Mouse (Mus musculus): ENCODE data around the gene Leap2. TPM values are rescaled to one million over a fixed set of nuclear protein-coding genes. Genes with fewer than 3 reads are reported as not detected.
"Not testable (repeated sequence)": the region's sequence is repeated elsewhere in the genome, so short reads cannot be mapped to it uniquely, and the experiment has no call there.

Gene Leap2
- polyA plus RNA-seq, 1 experiment from 2014 or later: 0.34 TPM

GRCm38 (mm10) chr11:53429182-53429581 lies 6.2 kb upstream of the Leap2 start:
- peak overlapping the region; percentile 85 for H3K4me2 ChIP-seq (replicated peaks; ENCODE audit: low read depth, low read length)
- ATAC-seq (ENCODE audit: low FRiP score, low TSS enrichment): no peak
- H3K4me3 ChIP-seq (ENCODE audit: low read length): peak overlapping the region; percentile 92; the same call in 1 of the 2 replicates
- peaks cover 8% of the 10 kb centered on the region for H3K4me1 ChIP-seq (ENCODE audit: insufficient read depth, low read length)
- H3K9ac ChIP-seq (replicated peaks; ENCODE audit: low read length): peak overlapping the region; percentile 88; the same call in 1 of the 2 replicates
- H3K36me3 ChIP-seq (ENCODE audit: insufficient read depth, low read length): peaks cover 8% of the 10 kb centered on the region; the same call in 1 of the 2 replicates
- H3K27me3 ChIP-seq (ENCODE audit: insufficient read depth, low read length): no peaks in the 10 kb centered on the region
- no peaks in the 10 kb centered on the region for H3K9me3 ChIP-seq (ENCODE audit: low read length)
- no peak overlapping the region for H3K27ac ChIP-seq (ENCODE audit: low read length)

- ATAC-seq (ENCODE audit: low FRiP score, low TSS enrichment): no peak
- peaks cover 8% of the 10 kb centered on the region for H3K4me1 ChIP-seq (ENCODE audit: insufficient read depth, low read length)
- WGBS: 96% methylated on average over 5 of the region's 5 CpGs
Observed at GRCm38 (mm10) chr11:53428716-53429057, 5.7 kb upstream of the Leap2 start.

GRCm38 (mm10) chr11:53427993-53428715 lies 5.2 kb upstream of the Leap2 start:
- H3K36me3 ChIP-seq (ENCODE audit: insufficient read depth, low read length): peaks cover 8% of the 10 kb centered on the region; the same call in 1 of the 2 replicates
- H3K9ac ChIP-seq (replicated peaks; ENCODE audit: low read length): no peak overlapping the region
- H3K4me3 ChIP-seq (ENCODE audit: low read length): no peak overlapping the region
- WGBS: 90% methylated on average over 3 of the region's 3 CpGs
- ATAC-seq (ENCODE audit: low FRiP score, low TSS enrichment): no peak
- no peak overlapping the region for H3K4me2 ChIP-seq (replicated peaks; ENCODE audit: low read depth, low read length)
- H3K9me3 ChIP-seq (ENCODE audit: low read length): no peaks in the 10 kb centered on the region
- peaks cover 8% of the 10 kb centered on the region for H3K4me1 ChIP-seq (ENCODE audit: insufficient read depth, low read length)
- H3K27ac ChIP-seq (ENCODE audit: low read length): no peak overlapping the region
- no peaks in the 10 kb centered on the region for H3K27me3 ChIP-seq (ENCODE audit: insufficient read depth, low read length)

More at GRCm38 (mm10) chr11:53428716-53429057, 5.7 kb upstream of the Leap2 start:
- Histone ChIP-seq H3K27me3 (ENCODE audit: insufficient read depth, low read length) (no peaks in the 10 kb centered on the region), H3K36me3 (ENCODE audit: insufficient read depth, low read length) (peaks cover 8% of the 10 kb centered on the region; the same call in 1 of the 2 replicates), H3K4me2 (replicated peaks; ENCODE audit: low read depth, low read length) (no peak overlapping the region), H3K9me3 (ENCODE audit: low read length) (no peaks in the 10 kb centered on the region), H3K9ac (replicated peaks; ENCODE audit: low read length) (no peak overlapping the region), H3K4me3 (ENCODE audit: low read length) (no peak overlapping the region), H3K27ac (ENCODE audit: low read length) (no peak overlapping the region)

GRCm38 (mm10) chr11:53426914-53427313 lies 3.9 kb upstream of the Leap2 start:
- 83% methylated on average over 3 of the region's 3 CpGs for WGBS
- H3K4me2 ChIP-seq (replicated peaks; ENCODE audit: low read depth, low read length); H3K27ac ChIP-seq (ENCODE audit: low read length); H3K9ac ChIP-seq (replicated peaks; ENCODE audit: low read length); H3K36me3 ChIP-seq (ENCODE audit: insufficient read depth, low read length); H3K9me3 ChIP-seq (ENCODE audit: low read length); H3K4me3 ChIP-seq (ENCODE audit: low read length); H3K4me1 ChIP-seq (ENCODE audit: insufficient read depth, low read length); H3K27me3 ChIP-seq (ENCODE audit: insufficient read depth, low read length); ATAC-seq (ENCODE audit: low FRiP score, low TSS enrichment): not testable (repeated sequence)

GRCm38 (mm10) chr11:53425711-53426255 lies 2.8 kb upstream of the Leap2 start:
- Histone ChIP-seq H3K9me3 (ENCODE audit: low read length) (no peaks in the 10 kb centered on the region), H3K27ac (ENCODE audit: low read length) (no peak overlapping the region), H3K4me1 (ENCODE audit: insufficient read depth, low read length) (peaks cover 8% of the 10 kb centered on the region), H3K9ac (replicated peaks; ENCODE audit: low read length) (no peak overlapping the region), H3K4me3 (ENCODE audit: low read length) (no peak overlapping the region), H3K36me3 (ENCODE audit: insufficient read depth, low read length) (peaks cover 8% of the 10 kb centered on the region; the same call in 1 of the 2 replicates), H3K27me3 (ENCODE audit: insufficient read depth, low read length) (no peaks in the 10 kb centered on the region), H3K4me2 (replicated peaks; ENCODE audit: low read depth, low read length) (no peak overlapping the region)
- WGBS: 82% methylated on average over 6 of the region's 6 CpGs
- ATAC-seq (ENCODE audit: low FRiP score, low TSS enrichment): no peak

- peaks cover 8% of the 10 kb centered on the region for H3K4me1 ChIP-seq (ENCODE audit: insufficient read depth, low read length)
- H3K27me3 ChIP-seq (ENCODE audit: insufficient read depth, low read length): no peaks in the 10 kb centered on the region
- peaks cover 8% of the 10 kb centered on the region; the same call in 1 of the 2 replicates for H3K36me3 ChIP-seq (ENCODE audit: insufficient read depth, low read length)
- H3K27ac ChIP-seq (ENCODE audit: low read length): no peak overlapping the region
- ATAC-seq (ENCODE audit: low FRiP score, low TSS enrichment): no peak
- WGBS: 57% methylated on average over 3 of the region's 3 CpGs
- H3K9ac ChIP-seq (replicated peaks; ENCODE audit: low read length): no peak overlapping the region
- no peak overlapping the region for H3K4me3 ChIP-seq (ENCODE audit: low read length)
- no peaks in the 10 kb centered on the region for H3K9me3 ChIP-seq (ENCODE audit: low read length)
- H3K4me2 ChIP-seq (replicated peaks; ENCODE audit: low read depth, low read length): no peak overlapping the region
Observed at GRCm38 (mm10) chr11:53425251-53425650, 2.3 kb upstream of the Leap2 start.

- H3K4me1 ChIP-seq (ENCODE audit: insufficient read depth, low read length): peaks cover 7% of the 10 kb centered on the region
- no peak for ATAC-seq (ENCODE audit: low FRiP score, low TSS enrichment)
- H3K9ac ChIP-seq (replicated peaks; ENCODE audit: low read length): no peak overlapping the region
- WGBS: 67% methylated on average over 2 of the region's 2 CpGs
- no peak overlapping the region for H3K4me3 ChIP-seq (ENCODE audit: low read length)
- peaks cover 11% of the 10 kb centered on the region; the same call in 1 of the 2 replicates for H3K36me3 ChIP-seq (ENCODE audit: insufficient read depth, low read length)
- H3K27ac ChIP-seq (ENCODE audit: low read length): no peak overlapping the region
- H3K4me2 ChIP-seq (replicated peaks; ENCODE audit: low read depth, low read length): no peak overlapping the region
- H3K27me3 ChIP-seq (ENCODE audit: insufficient read depth, low read length): no peaks in the 10 kb centered on the region
- H3K9me3 ChIP-seq (ENCODE audit: low read length): no peaks in the 10 kb centered on the region
Observed at GRCm38 (mm10) chr11:53424826-53425225, 1.9 kb upstream of the Leap2 start.

- Histone ChIP-seq H3K9me3 (ENCODE audit: low read length) (no peaks in the 10 kb centered on the region), H3K9ac (replicated peaks; ENCODE audit: low read length) (no peak overlapping the region), H3K27ac (ENCODE audit: low read length) (no peak overlapping the region), H3K4me2 (replicated peaks; ENCODE audit: low read depth, low read length) (no peak overlapping the region), H3K4me3 (ENCODE audit: low read length) (no peak overlapping the region), H3K27me3 (ENCODE audit: insufficient read depth, low read length) (no peaks in the 10 kb centered on the region), H3K36me3 (ENCODE audit: insufficient read depth, low read length) (peaks cover 48% of the 10 kb centered on the region), H3K4me1 (ENCODE audit: insufficient read depth, low read length) (no peaks in the 10 kb centered on the region)
- ATAC-seq (ENCODE audit: low FRiP score, low TSS enrichment): no peak
Observed at GRCm38 (mm10) chr11:53418048-53418447, 4.9 kb downstream of the Leap2 start.

- Histone ChIP-seq H3K4me3 (ENCODE audit: low read length) (no peak overlapping the region), H3K27me3 (ENCODE audit: insufficient read depth, low read length) (no peaks in the 10 kb centered on the region), H3K4me2 (replicated peaks; ENCODE audit: low read depth, low read length) (no peak overlapping the region), H3K36me3 (ENCODE audit: insufficient read depth, low read length) (peaks cover 66% of the 10 kb centered on the region), H3K27ac (ENCODE audit: low read length) (no peak overlapping the region), H3K9ac (replicated peaks; ENCODE audit: low read length) (no peak overlapping the region), H3K4me1 (ENCODE audit: insufficient read depth, low read length) (no peaks in the 10 kb centered on the region), H3K9me3 (ENCODE audit: low read length) (no peaks in the 10 kb centered on the region)
- no peak for ATAC-seq (ENCODE audit: low FRiP score, low TSS enrichment)
- WGBS: 96% methylated on average over 4 of the region's 4 CpGs
Observed at GRCm38 (mm10) chr11:53413871-53414270, 9.1 kb downstream of the Leap2 start.

- Histone ChIP-seq H3K9ac (replicated peaks; ENCODE audit: low read length) (no peak overlapping the region), H3K4me1 (ENCODE audit: insufficient read depth, low read length) (no peaks in the 10 kb centered on the region), H3K27ac (ENCODE audit: low read length) (no peak overlapping the region), H3K36me3 (ENCODE audit: insufficient read depth, low read length) (peaks cover 66% of the 10 kb centered on the region), H3K4me3 (ENCODE audit: low read length) (no peak overlapping the region), H3K4me2 (replicated peaks; ENCODE audit: low read depth, low read length) (no peak overlapping the region), H3K9me3 (ENCODE audit: low read length) (no peaks in the 10 kb centered on the region), H3K27me3 (ENCODE audit: insufficient read depth, low read length) (no peaks in the 10 kb centered on the region)
- ATAC-seq (ENCODE audit: low FRiP score, low TSS enrichment): no peak
Observed at GRCm38 (mm10) chr11:53411738-53412137, 11.2 kb downstream of the Leap2 start.
